Mouse (Mus musculus) macrophage (primary cell): ENCODE results near the gene Hnrnpl. TPM values are rescaled to one million over a fixed set of nuclear protein-coding genes. Genes with fewer than 3 reads are reported as not detected.
"Not testable (repeated sequence)": the region's sequence is repeated elsewhere in the genome, so short reads cannot be mapped to it uniquely, and the experiment has no call there.

ENCODE experiments used
- H3K27ac ChIP-seq: fragments of 350-480 bp; formaldehyde crosslinking; 2 replicates; pipeline ENCODE4 v1.9.0; 2021
- H3K36me3 ChIP-seq: fragments of 350-480 bp; formaldehyde crosslinking; 2 replicates; pipeline ENCODE4 v1.9.0; 2021; ENCODE audit errors: inconsistent target
- H3K4me3 ChIP-seq: fragments of 350-480 bp; formaldehyde crosslinking; 2 replicates; pipeline ENCODE4 v1.9.0; 2021; ENCODE audit errors: inconsistent target
- H3K79me2 ChIP-seq: fragments of 350-480 bp; formaldehyde crosslinking; 2 replicates; pipeline ENCODE4 v1.9.0; 2021; ENCODE audit errors: inconsistent target
- WGBS: methylation state at CpG from one replicate; pipeline ENCODE4 v1.1.7; 2026; ENCODE audit warnings: inconsistent platforms; ENCODE audit not compliant: missing documents; 5-methylcytosine and 5-hydroxymethylcytosine counted together
- polyA plus RNA-seq: library from polyadenylated mRNA; stranded (reverse); fragments of 250-400 nt; gene quantifications from 3 replicates; pipeline ENCODE4 v1.2.4, GENCODE M21; 2018; ENCODE audit warnings: inconsistent platforms

Gene Hnrnpl
- polyA plus RNA-seq, 1 experiment from 2014 or later = 170 TPM

- no peaks in the 10 kb centered on the region for H3K79me2 ChIP-seq
- no peak overlapping the region for H3K4me3 ChIP-seq
- 100% methylated on average over 1 of the region's 1 CpGs for WGBS
- H3K27ac ChIP-seq = no peak overlapping the region
- no peaks in the 10 kb centered on the region for H3K36me3 ChIP-seq
Observed at GRCm38 (mm10) chr7:28847273-28847672, 38.9 kb downstream of the Hnrnpl start.

GRCm38 (mm10) chr7:28849700-28850236, 41.4 kb downstream of the Hnrnpl start:
- Histone ChIP-seq H3K36me3 (no peaks in the 10 kb centered on the region), H3K79me2 (no peaks in the 10 kb centered on the region), H3K4me3 (no peak overlapping the region), H3K27ac (no peak overlapping the region)
- 46% methylated on average over 1 of the region's 1 CpGs for WGBS

DNA sequence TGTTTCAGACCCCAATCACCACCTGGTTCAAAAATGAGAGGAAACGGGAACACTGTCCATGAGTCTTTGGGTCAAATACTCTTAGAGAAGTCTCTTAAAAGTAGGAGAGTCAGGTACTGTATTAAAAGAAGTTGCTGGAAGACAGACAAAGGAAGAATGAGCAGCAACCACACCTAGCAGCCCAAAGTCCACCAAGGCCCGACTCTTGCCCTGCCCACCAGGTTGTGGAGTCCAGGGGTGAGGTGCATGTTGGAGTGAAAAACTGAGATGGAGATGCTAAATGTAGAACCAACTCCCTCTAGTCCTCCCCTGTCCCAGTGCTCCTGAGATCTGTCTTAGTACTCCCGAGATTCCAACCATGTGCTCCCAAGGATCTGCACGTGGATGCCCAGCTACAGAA, 42.3 kb downstream of the Hnrnpl start:
- Histone ChIP-seq H3K4me3 (no peak overlapping the region), H3K36me3 (no peaks in the 10 kb centered on the region), H3K79me2 (no peaks in the 10 kb centered on the region), H3K27ac (no peak overlapping the region)
- 74% methylated on average over 4 of the region's 4 CpGs for WGBS

DNA sequence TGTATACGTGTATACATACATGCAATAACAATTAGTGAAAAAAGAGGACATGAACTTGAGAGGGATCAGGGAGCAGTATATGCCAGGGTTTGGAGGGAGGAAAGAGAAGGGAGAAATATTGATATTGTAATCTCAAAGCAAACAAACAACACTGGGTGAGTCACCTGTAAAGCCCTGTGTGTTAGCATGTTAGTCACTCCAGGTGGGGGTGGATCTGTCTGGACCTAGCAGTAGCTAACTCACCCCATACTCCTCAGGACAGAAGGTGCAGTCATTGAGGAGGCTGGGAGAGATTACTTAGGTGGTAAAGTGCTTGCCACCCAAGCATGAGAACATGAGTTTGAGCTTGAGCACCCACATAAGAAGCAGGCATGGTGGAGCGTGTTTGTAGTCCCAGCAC, 51.6 kb downstream of the Hnrnpl start:
- Histone ChIP-seq H3K27ac (no peak overlapping the region), H3K36me3 (no peaks in the 10 kb centered on the region), H3K4me3 (no peak overlapping the region), H3K79me2 (no peaks in the 10 kb centered on the region)
- WGBS = 90% methylated on average over 2 of the region's 2 CpGs

DNA sequence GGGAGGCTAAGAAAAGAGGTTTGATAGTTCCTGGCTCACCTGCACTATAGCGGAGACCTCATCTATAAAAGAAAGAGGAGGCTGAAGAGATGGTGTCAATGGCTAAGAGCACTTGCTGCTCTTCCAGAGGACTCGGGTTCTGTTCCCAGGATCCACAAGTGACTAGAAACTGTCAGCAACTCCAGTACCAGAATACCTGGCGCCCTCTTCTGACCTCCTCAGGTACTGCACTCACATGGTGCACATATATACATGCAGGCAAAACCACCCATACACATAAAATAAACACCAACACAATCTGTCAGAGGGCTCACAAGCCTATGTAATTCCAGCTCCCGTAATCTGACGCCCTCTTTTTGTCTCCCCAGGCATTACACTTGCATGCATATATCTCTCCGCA, 52.6 kb downstream of the Hnrnpl start:
- H3K79me2 ChIP-seq = no peaks in the 10 kb centered on the region
- H3K36me3 ChIP-seq = no peaks in the 10 kb centered on the region
- no peak overlapping the region for H3K27ac ChIP-seq
- H3K4me3 ChIP-seq = no peak overlapping the region
- 90% methylated on average over 6 of the region's 6 CpGs for WGBS

DNA sequence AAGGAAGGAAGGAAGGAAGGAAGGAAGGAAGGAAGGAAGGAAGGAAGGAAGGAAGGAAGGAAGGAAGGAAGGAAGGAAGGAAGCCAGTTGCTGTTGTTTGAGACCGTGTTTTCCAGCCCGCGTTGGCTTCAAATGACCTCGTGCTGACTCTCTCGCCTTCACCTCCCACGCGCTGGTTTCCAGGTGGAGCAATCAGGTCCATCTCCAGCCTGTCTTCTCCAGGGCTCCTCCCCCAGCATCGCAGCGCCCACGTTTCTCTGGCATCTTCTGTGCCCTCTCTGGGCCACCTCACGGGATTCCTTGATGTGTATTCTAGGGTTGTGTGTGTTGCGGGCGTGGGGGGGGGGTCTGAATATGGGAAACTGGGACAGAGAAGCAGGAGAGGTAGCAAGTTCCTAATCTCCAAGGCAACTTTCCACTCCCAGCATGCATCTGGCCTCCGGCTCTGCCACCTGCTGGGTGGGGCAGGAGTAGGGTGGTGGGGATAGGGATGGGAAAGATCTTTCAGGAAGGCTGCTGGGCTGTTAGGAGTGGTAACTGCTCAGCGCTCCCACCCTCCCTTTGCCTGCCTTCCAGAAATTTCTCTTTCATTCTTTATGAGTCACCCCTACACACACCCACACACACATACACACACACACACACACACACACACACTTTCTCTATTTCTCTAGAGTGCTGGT, 54.6 kb downstream of the Hnrnpl start:
- H3K79me2 ChIP-seq = no peaks in the 10 kb centered on the region
- H3K36me3 ChIP-seq = no peaks in the 10 kb centered on the region
- WGBS = 86% methylated on average over 15 of the region's 15 CpGs

DNA sequence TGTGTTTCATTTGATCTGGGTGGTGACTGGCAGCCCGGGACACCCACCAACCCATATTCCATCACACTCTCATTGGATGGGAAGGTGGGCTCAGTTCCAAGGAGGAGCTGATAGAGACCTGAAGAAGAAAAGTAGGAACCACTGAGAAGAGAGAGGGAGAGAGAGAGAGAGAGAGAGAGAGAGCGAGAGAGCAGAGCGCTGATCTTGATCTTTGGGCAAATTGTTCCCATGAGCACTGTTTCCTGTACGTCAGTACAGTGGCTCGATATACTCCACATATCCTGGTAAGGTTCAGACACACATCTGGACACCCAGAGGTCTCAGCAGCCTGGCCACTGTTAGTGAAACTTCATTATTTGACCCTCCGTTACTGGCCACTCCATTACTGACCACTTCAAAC, 55.2 kb downstream of the Hnrnpl start, which contains the start of gene Lgals7:
TSS of gene Lgals7 (plus strand) at position 314 of the 400 bp plus-strand sequence.
- H3K79me2 ChIP-seq = no peaks in the 10 kb centered on the region
- WGBS = 82% methylated on average over 6 of the region's 6 CpGs

More for the DNA sequence above, 54.6 kb downstream of the Hnrnpl start:
- no peak overlapping the region for H3K4me3 ChIP-seq
- no peak overlapping the region for H3K27ac ChIP-seq

GRCm38 (mm10) chr7:28864288-28864750, 56.0 kb downstream of the Hnrnpl start:
- no peaks in the 10 kb centered on the region for H3K79me2 ChIP-seq
- 85% methylated on average over 8 of the region's 9 CpGs for WGBS
- H3K36me3 ChIP-seq = no peaks in the 10 kb centered on the region
- H3K4me3 ChIP-seq = no peak overlapping the region
- H3K27ac ChIP-seq = no peak overlapping the region

More for the DNA sequence above, 55.2 kb downstream of the Hnrnpl start, which contains the start of gene Lgals7:
- Histone ChIP-seq H3K4me3 (no peak within 1 kb of the TSS), H3K36me3 (no peaks in the 10 kb centered on the region), H3K27ac (no peak within 1 kb of the TSS)

GRCm38 (mm10) chr7:28865481-28866300, 57.4 kb downstream of the Hnrnpl start:
- peak overlapping the region; percentile 5; the same call in 1 of the 2 replicates for H3K4me3 ChIP-seq
- H3K79me2 ChIP-seq = no peaks in the 10 kb centered on the region
- 33% methylated on average over 29 of the region's 33 CpGs for WGBS
- peak overlapping the region; percentile 46 for H3K27ac ChIP-seq
- no peaks in the 10 kb centered on the region for H3K36me3 ChIP-seq

DNA sequence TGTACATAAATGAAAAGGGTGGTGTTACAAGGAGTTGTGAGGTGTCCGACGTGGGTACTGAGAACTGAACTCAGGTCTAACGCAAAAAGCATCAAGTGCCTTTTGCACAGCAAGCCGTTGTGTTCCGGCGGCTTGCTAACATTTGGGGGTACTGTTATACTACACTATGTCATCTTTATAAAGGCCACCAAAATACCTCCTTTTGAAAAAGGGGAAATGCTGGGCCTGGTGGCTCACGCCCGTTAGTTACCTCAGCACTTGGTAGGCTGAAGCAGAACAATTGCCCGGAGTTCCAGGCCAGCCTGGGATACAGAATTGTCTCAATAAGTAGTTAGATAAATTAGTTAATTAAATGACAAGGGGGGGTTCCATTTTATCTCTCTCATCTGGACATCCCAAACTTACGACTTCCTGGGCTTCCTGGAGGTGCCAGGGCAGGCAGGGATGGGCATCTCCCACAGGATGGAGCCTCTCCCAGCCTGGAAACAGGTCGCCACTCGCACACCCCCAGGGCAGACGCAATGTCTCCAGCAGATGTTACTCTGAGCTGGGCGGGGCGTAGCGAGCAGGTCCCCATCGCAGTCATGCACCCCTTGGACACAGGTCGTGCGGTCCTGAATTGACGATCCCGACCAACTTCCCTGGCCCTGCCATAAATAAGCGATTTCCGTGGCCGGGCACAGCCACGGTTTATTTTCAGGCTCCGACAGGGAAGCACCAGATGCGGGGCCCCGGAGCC, 58.6 kb downstream of the Hnrnpl start:
- Histone ChIP-seq H3K79me2 (no peaks in the 10 kb centered on the region), H3K27ac (no peak overlapping the region)
- 95% methylated on average over 22 of the region's 28 CpGs for WGBS

GRCm38 (mm10) chr7:28867508-28868340, 59.4 kb downstream of the Hnrnpl start:
- peak overlapping the region; percentile 17 for H3K27ac ChIP-seq
- H3K79me2 ChIP-seq, H3K4me3 ChIP-seq, H3K36me3 ChIP-seq: not testable (repeated sequence)
- 25% methylated on average over 17 of the region's 23 CpGs for WGBS

More for the DNA sequence above, 58.6 kb downstream of the Hnrnpl start:
- Histone ChIP-seq H3K4me3 (no peak overlapping the region), H3K36me3 (no peaks in the 10 kb centered on the region)

- no peak overlapping the region for H3K27ac ChIP-seq
- H3K79me2 ChIP-seq = no peaks in the 10 kb centered on the region
- WGBS = 70% methylated on average over 20 of the region's 24 CpGs
- no peak overlapping the region for H3K4me3 ChIP-seq
- no peaks in the 10 kb centered on the region for H3K36me3 ChIP-seq
Observed at GRCm38 (mm10) chr7:28870901-28871664, 62.7 kb downstream of the Hnrnpl start.
